Mouse (Mus musculus): ENCODE measurements around the gene Zfp1. TPM values are rescaled to one million over a fixed set of nuclear protein-coding genes. Genes with fewer than 3 reads are reported as not detected.

The Zfp1 gene
- polyA plus RNA-seq, 1 experiment from 2014 or later = 7.8 TPM

GRCm38 (mm10) chr8:111627923-111628322 lies 15.3 kb upstream of the Zfp1 start:
- 0 out of 2 replicates have a peak, but pooled peaks cover 4% of the 10 kb centered on the region for H3K36me3 ChIP-seq (ENCODE audit: control insufficient read depth, insufficient read depth)
- no peak overlapping the region for H3K27ac ChIP-seq (ENCODE audit: low read depth, low read length)
- H3K4me1 ChIP-seq (replicated peaks; ENCODE audit: control insufficient read depth, insufficient read depth, low read length) = no peaks in the 10 kb centered on the region
- no peak for TF ChIP-seq CTCF (IDR thresholded peaks at IDR 0.05; ENCODE audit: low read depth)
- no peak overlapping the region for H3K4me2 ChIP-seq (replicated peaks; ENCODE audit: low read depth)
- no peak overlapping the region for H3K4me3 ChIP-seq (ENCODE audit: low read depth, low read length)
- no peak for ATAC-seq
- no peaks in the 10 kb centered on the region for H3K27me3 ChIP-seq (replicated peaks; ENCODE audit: control insufficient read depth, insufficient read depth, low read length)
- WGBS = 96% methylated on average over 9 of the region's 9 CpGs
- H3K9me3 ChIP-seq (ENCODE audit: control insufficient read depth) = no peaks in the 10 kb centered on the region
- no peak overlapping the region for H3K9ac ChIP-seq (ENCODE audit: low read depth, low read length)

- no peak overlapping the region for H3K27ac ChIP-seq (ENCODE audit: low read depth, low read length)
These were observed 14.8 kb upstream of the Zfp1 start for GRCm38 (mm10) chr8:111628401-111628800.

DNA sequence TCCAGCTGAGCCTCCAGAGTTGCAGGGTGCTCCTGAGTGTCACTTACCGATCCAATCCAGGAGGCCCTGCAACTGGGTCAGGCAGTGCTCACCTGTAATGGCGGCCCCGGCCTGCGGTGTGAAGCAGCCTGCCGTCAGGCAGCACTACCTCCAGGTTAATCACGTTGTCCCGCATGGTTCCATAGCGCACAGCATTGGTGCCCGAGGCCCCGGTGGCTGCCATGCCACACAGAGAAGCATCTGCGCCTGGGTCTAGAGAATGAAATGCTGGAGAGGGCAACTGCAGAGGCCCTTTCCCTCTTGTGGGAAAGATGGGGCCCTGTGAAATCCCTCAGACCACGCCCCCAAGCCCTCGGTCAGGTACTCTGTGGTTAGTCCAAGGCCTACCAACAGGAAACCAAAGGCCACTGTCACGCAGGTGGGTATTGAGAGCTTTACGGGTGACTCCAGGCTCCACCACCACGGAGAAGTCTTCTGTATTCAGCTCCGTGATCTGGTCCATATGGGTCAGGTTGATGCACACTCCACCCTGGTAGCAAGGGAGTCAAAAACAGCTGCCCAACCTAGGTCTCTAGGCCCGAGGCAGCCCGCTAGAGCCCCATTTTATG lies 14.2 kb upstream of the Zfp1 start:
- Histone ChIP-seq H3K9me3 (ENCODE audit: control insufficient read depth) (no peaks in the 10 kb centered on the region), H3K27ac (ENCODE audit: low read depth, low read length) (no peak overlapping the region), H3K4me2 (replicated peaks; ENCODE audit: low read depth) (no peak overlapping the region), H3K36me3 (ENCODE audit: control insufficient read depth, insufficient read depth) (0 out of 2 replicates have a peak, but pooled peaks cover 4% of the 10 kb centered on the region), H3K4me3 (ENCODE audit: low read depth, low read length) (no peak overlapping the region), H3K27me3 (replicated peaks; ENCODE audit: control insufficient read depth, insufficient read depth, low read length) (no peaks in the 10 kb centered on the region), H3K4me1 (replicated peaks; ENCODE audit: control insufficient read depth, insufficient read depth, low read length) (no peaks in the 10 kb centered on the region), H3K9ac (ENCODE audit: low read depth, low read length) (no peak overlapping the region)
- no peak for TF ChIP-seq CTCF (IDR thresholded peaks at IDR 0.05; ENCODE audit: low read depth)
- WGBS = 78% methylated on average over 19 of the region's 19 CpGs
- ATAC-seq = no peak

More at GRCm38 (mm10) chr8:111628401-111628800, 14.8 kb upstream of the Zfp1 start:
- Histone ChIP-seq H3K27me3 (replicated peaks; ENCODE audit: control insufficient read depth, insufficient read depth, low read length) (no peaks in the 10 kb centered on the region), H3K4me2 (replicated peaks; ENCODE audit: low read depth) (no peak overlapping the region), H3K9ac (ENCODE audit: low read depth, low read length) (no peak overlapping the region), H3K9me3 (ENCODE audit: control insufficient read depth) (no peaks in the 10 kb centered on the region), H3K4me3 (ENCODE audit: low read depth, low read length) (no peak overlapping the region), H3K36me3 (ENCODE audit: control insufficient read depth, insufficient read depth) (0 out of 2 replicates have a peak, but pooled peaks cover 4% of the 10 kb centered on the region), H3K4me1 (replicated peaks; ENCODE audit: control insufficient read depth, insufficient read depth, low read length) (no peaks in the 10 kb centered on the region)
- ATAC-seq = no peak
- TF ChIP-seq CTCF (IDR thresholded peaks at IDR 0.05; ENCODE audit: low read depth) = no peak
- WGBS = 90% methylated on average over 12 of the region's 12 CpGs

GRCm38 (mm10) chr8:111630105-111630521 lies 13.1 kb upstream of the Zfp1 start, which contains the start of gene Ldhd:
Ldhd (minus strand) TSS chr8:111630374.
- Histone ChIP-seq H3K4me1 (replicated peaks; ENCODE audit: control insufficient read depth, insufficient read depth, low read length) (no peaks in the 10 kb centered on the region), H3K36me3 (ENCODE audit: control insufficient read depth, insufficient read depth) (0 out of 2 replicates have a peak, but pooled peaks cover 4% of the 10 kb centered on the region), H3K4me3 (ENCODE audit: low read depth, low read length) (peak within 1 kb of the TSS; percentile 39), H3K27me3 (replicated peaks; ENCODE audit: control insufficient read depth, insufficient read depth, low read length) (no peaks in the 10 kb centered on the region), H3K9ac (ENCODE audit: low read depth, low read length) (no peak within 1 kb of the TSS), H3K27ac (ENCODE audit: low read depth, low read length) (no peak within 1 kb of the TSS), H3K4me2 (replicated peaks; ENCODE audit: low read depth) (peak within 1 kb of the TSS; percentile 66), H3K9me3 (ENCODE audit: control insufficient read depth) (no peaks in the 10 kb centered on the region)
- TF ChIP-seq CTCF (IDR thresholded peaks at IDR 0.05; ENCODE audit: low read depth) = no peak
- WGBS = 20% methylated on average over 13 of the region's 13 CpGs
- peak; percentile 68 for ATAC-seq

GRCm38 (mm10) chr8:111631589-111631988 lies 11.6 kb upstream of the Zfp1 start:
- TF ChIP-seq CTCF (IDR thresholded peaks at IDR 0.05; ENCODE audit: low read depth) = no peak
- Histone ChIP-seq H3K27me3 (replicated peaks; ENCODE audit: control insufficient read depth, insufficient read depth, low read length) (no peaks in the 10 kb centered on the region), H3K4me2 (replicated peaks; ENCODE audit: low read depth) (no peak overlapping the region), H3K4me3 (ENCODE audit: low read depth, low read length) (no peak overlapping the region), H3K27ac (ENCODE audit: low read depth, low read length) (no peak overlapping the region), H3K4me1 (replicated peaks; ENCODE audit: control insufficient read depth, insufficient read depth, low read length) (no peaks in the 10 kb centered on the region), H3K36me3 (ENCODE audit: control insufficient read depth, insufficient read depth) (0 out of 2 replicates have a peak, but pooled peaks cover 4% of the 10 kb centered on the region), H3K9me3 (ENCODE audit: control insufficient read depth) (no peaks in the 10 kb centered on the region), H3K9ac (ENCODE audit: low read depth, low read length) (no peak overlapping the region)
- 94% methylated on average over 8 of the region's 8 CpGs for WGBS
- ATAC-seq = no peak

DNA sequence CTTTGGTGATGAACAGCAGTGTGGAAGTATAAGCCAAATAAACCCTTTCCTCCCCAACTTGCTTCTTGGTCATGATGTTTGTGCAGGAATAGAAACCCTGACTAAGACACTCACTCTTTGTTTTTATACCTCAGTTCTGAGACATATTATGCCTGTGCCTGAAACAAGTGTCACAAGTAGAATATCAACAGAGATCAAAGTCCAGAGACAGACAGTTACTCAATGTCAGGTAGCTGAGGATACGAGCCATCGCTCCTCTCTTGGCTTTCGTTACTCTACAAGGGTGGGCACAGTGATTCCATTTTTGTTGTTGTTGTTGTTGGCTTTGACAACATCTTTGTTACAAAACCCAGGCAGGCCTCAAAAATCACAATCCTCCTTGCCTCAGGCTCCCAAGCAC lies 10.2 kb upstream of the Zfp1 start:
- no peak overlapping the region for H3K4me2 ChIP-seq (replicated peaks; ENCODE audit: low read depth)
- no peaks in the 10 kb centered on the region for H3K27me3 ChIP-seq (replicated peaks; ENCODE audit: control insufficient read depth, insufficient read depth, low read length)
- H3K9ac ChIP-seq (ENCODE audit: low read depth, low read length) = no peak overlapping the region
- no peak for ATAC-seq
- no peak overlapping the region for H3K4me3 ChIP-seq (ENCODE audit: low read depth, low read length)
- H3K9me3 ChIP-seq (ENCODE audit: control insufficient read depth) = no peaks in the 10 kb centered on the region
- H3K27ac ChIP-seq (ENCODE audit: low read depth, low read length) = no peak overlapping the region
- no peaks in the 10 kb centered on the region for H3K36me3 ChIP-seq (ENCODE audit: control insufficient read depth, insufficient read depth)
- H3K4me1 ChIP-seq (replicated peaks; ENCODE audit: control insufficient read depth, insufficient read depth, low read length) = no peaks in the 10 kb centered on the region
- no peak for TF ChIP-seq CTCF (IDR thresholded peaks at IDR 0.05; ENCODE audit: low read depth)
- 55% methylated on average over 3 of the region's 3 CpGs for WGBS
